Mouse (Mus musculus) stomach, postnatal 0 days (tissue): Measurements from ENCODE around the gene Ago1.

ENCODE experiments used
- CTCF ChIP-seq: IDR thresholded peaks from 2 replicates; pipeline ENCODE4 v1.5.1; 2016; ENCODE audit warnings: antibody characterized with exemption, low read depth, mild to moderate bottlenecking, moderate library complexity
- EP300 ChIP-seq: optimal IDR thresholded peaks from 2 replicates; pipeline ENCODE3; 2016; ENCODE audit warnings: antibody characterized with exemption

GRCm38 (mm10) chr4:126454547-126455254 lies 13.7 kb downstream of the Ago1 start:
- TF ChIP-seq CTCF, result no peak
- TF ChIP-seq EP300, result no peak
